Mouse (Mus musculus) CH12.LX (cell line): ENCODE results near the gene 1700122O11Rik. TPM values are rescaled to one million over a fixed set of nuclear protein-coding genes. Genes with fewer than 3 reads are reported as not detected.

ENCODE experiments used
- DNase-seq: peaks from one replicate; pipeline ENCODE4 v3.0.0-alpha.2; 2013; ENCODE audit errors: extremely low read depth
- H3K27ac ChIP-seq: 2 replicates; pipeline ENCODE4 v1.5.1; 2012; ENCODE audit warnings: low read depth, mild to moderate bottlenecking, control low read depth, moderate library complexity; ENCODE audit not compliant: insufficient read depth
- H3K27me3 ChIP-seq: replicated peaks from 2 replicates; pipeline ENCODE3; 2012; ENCODE audit warnings: inconsistent platforms
- H3K36me3 ChIP-seq, 2 experiments: replicated peaks in 1 of 2; 2 replicates each; pipeline versions ENCODE3 to v1.6.1; 2012; ENCODE audit warnings: inconsistent platforms in 1 of 2, low read length in 1 of 2, mild to moderate bottlenecking in 1 of 2, mixed read lengths in 1 of 2, moderate library complexity in 1 of 2; ENCODE audit not compliant: control insufficient read depth in 1 of 2, insufficient read depth in 1 of 2
- H3K4me1 ChIP-seq, 2 experiments: 2 replicates each; pipeline ENCODE4 v1.6.1; 2012; ENCODE audit warnings: inconsistent platforms in 1 of 2, moderate library complexity in 1 of 2; ENCODE audit not compliant: insufficient read depth in 2 of 2, control insufficient read depth in 1 of 2
- H3K4me2 ChIP-seq: 2 replicates; pipeline ENCODE4 v1.6.1; 2012; ENCODE audit warnings: low read depth, mild to moderate bottlenecking, control low read depth; ENCODE audit not compliant: poor library complexity, insufficient read depth, severe bottlenecking
- H3K4me3 ChIP-seq, 3 experiments: fragments of 150-350 bp in 1 of 3; sonication (generic) in 1 of 3; replicated peaks in 1 of 3; 2 replicates each; pipeline versions ENCODE3 to v1.5.1; 2011 to 2012; ENCODE audit warnings: low read depth in 2 of 3, low read length in 2 of 3, mild to moderate bottlenecking in 2 of 3, moderate library complexity in 2 of 3, control low read depth in 1 of 3, improper control_type of control experiment in 1 of 3, inconsistent platforms in 1 of 3, mixed read lengths in 1 of 3; ENCODE audit not compliant: poor library complexity in 1 of 3
- H3K79me2 ChIP-seq: replicated peaks from 2 replicates; pipeline ENCODE4 v1.6.1; 2012; ENCODE audit warnings: mild to moderate bottlenecking, moderate library complexity; ENCODE audit not compliant: control insufficient read depth, poor library complexity, insufficient read depth, severe bottlenecking; ENCODE audit errors: extremely low read depth
- H3K9ac ChIP-seq: 2 replicates; pipeline ENCODE4 v1.6.1; 2012; ENCODE audit warnings: low read depth, mild to moderate bottlenecking, control low read depth, moderate library complexity; ENCODE audit not compliant: insufficient read depth
- H3K9me3 ChIP-seq: replicated peaks from 2 replicates; pipeline ENCODE3; 2012; ENCODE audit warnings: low read length, inconsistent platforms, mixed read lengths
- CHD1 ChIP-seq: IDR thresholded peaks from 2 replicates; pipeline ENCODE4 v1.6.1; 2012; ENCODE audit warnings: low read depth, low read length, improper control_type of control experiment, inconsistent platforms
- CHD2 ChIP-seq: IDR thresholded peaks from 2 replicates; pipeline ENCODE4 v1.6.1; 2011; ENCODE audit warnings: low read length, improper control_type of control experiment
- CTCF ChIP-seq, 2 experiments: IDR thresholded peaks in 1 of 2; conservative IDR thresholded peaks in 1 of 2; 2 replicates each; pipeline ENCODE4 v1.5.1; 2011 to 2012; ENCODE audit warnings: low read depth in 2 of 2, low read length in 2 of 2, improper control_type of control experiment in 1 of 2, inconsistent platforms in 1 of 2, mild to moderate bottlenecking in 1 of 2, moderate library complexity in 1 of 2
- E2F4 ChIP-seq: IDR thresholded peaks from 2 replicates; pipeline ENCODE4 v1.6.1; 2011; ENCODE audit warnings: low read depth, low read length, improper control_type of control experiment; ENCODE audit not compliant: insufficient replicate concordance
- ELF1 ChIP-seq: IDR thresholded peaks from 2 replicates; pipeline ENCODE4 v1.6.1; 2014; ENCODE audit warnings: low read depth, mild to moderate bottlenecking, inconsistent platforms, low read length, improper control_type of control experiment
- ETS1 ChIP-seq: conservative IDR thresholded peaks from 2 replicates; pipeline ENCODE4 v1.6.1; 2012; ENCODE audit warnings: low read depth, mild to moderate bottlenecking, inconsistent platforms, low read length, improper control_type of control experiment, moderate library complexity
- IRF4 ChIP-seq: IDR thresholded peaks from 2 replicates; pipeline ENCODE4 v1.6.1; 2014; ENCODE audit warnings: low read depth, mild to moderate bottlenecking, inconsistent platforms, low read length, improper control_type of control experiment
- JUND ChIP-seq: conservative IDR thresholded peaks from 2 replicates; pipeline ENCODE4 v1.6.1; 2011; ENCODE audit warnings: low read depth, low read length, improper control_type of control experiment
- KAT2A ChIP-seq: IDR thresholded peaks from 2 replicates; pipeline ENCODE4 v1.6.1; 2012; ENCODE audit warnings: low read length, improper control_type of control experiment, inconsistent platforms; ENCODE audit not compliant: insufficient replicate concordance
- MAZ ChIP-seq: IDR thresholded peaks from 2 replicates; pipeline ENCODE4 v1.6.1; 2012; ENCODE audit warnings: low read depth, mild to moderate bottlenecking, inconsistent platforms, low read length, improper control_type of control experiment, moderate library complexity
- MYC ChIP-seq: IDR thresholded peaks from 2 replicates; pipeline ENCODE4 v1.6.1; 2011; ENCODE audit warnings: low read depth, mild to moderate bottlenecking, improper control_type of control experiment, low read length
- NRF1 ChIP-seq: IDR thresholded peaks from 2 replicates; pipeline ENCODE4 v1.6.1; 2014; ENCODE audit warnings: low read depth, mild to moderate bottlenecking, inconsistent platforms, low read length, improper control_type of control experiment, moderate library complexity
- PAX5 ChIP-seq: IDR thresholded peaks from 2 replicates; pipeline ENCODE4 v1.6.1; 2012; ENCODE audit warnings: low read length, inconsistent platforms, mixed read lengths
- POLR2A ChIP-seq: IDR thresholded peaks from 2 replicates; pipeline ENCODE4 v1.6.1; 2011; ENCODE audit warnings: low read depth, mild to moderate bottlenecking, improper control_type of control experiment, low read length
- POLR2AphosphoS2 ChIP-seq: IDR thresholded peaks from 2 replicates; pipeline ENCODE4 v1.6.1; 2011; ENCODE audit warnings: low read depth, low read length, improper control_type of control experiment
- RAD21 ChIP-seq: IDR thresholded peaks from 2 replicates; pipeline ENCODE4 v1.6.1; 2011; ENCODE audit warnings: low read depth, mild to moderate bottlenecking, low read length, improper control_type of control experiment, moderate library complexity
- RCOR1 ChIP-seq: conservative IDR thresholded peaks from 2 replicates; pipeline ENCODE4 v1.6.1; 2012; ENCODE audit warnings: low read depth, mild to moderate bottlenecking, inconsistent platforms, low read length, improper control_type of control experiment
- SIN3A ChIP-seq: IDR thresholded peaks from 2 replicates; pipeline ENCODE4 v1.6.1; 2012; ENCODE audit warnings: low read length, improper control_type of control experiment, inconsistent platforms
- TBP ChIP-seq: conservative IDR thresholded peaks from 2 replicates; pipeline ENCODE4 v1.6.1; 2011; ENCODE audit warnings: low read depth, low read length, improper control_type of control experiment
- TCF12 ChIP-seq: IDR thresholded peaks from 2 replicates; pipeline ENCODE4 v1.6.1; 2014; ENCODE audit warnings: low read depth, mild to moderate bottlenecking, inconsistent platforms, low read length, improper control_type of control experiment
- USF2 ChIP-seq: conservative IDR thresholded peaks from 2 replicates; pipeline ENCODE4 v1.6.1; 2011; ENCODE audit warnings: low read depth, low read length, improper control_type of control experiment
- ZKSCAN1 ChIP-seq: IDR thresholded peaks from 2 replicates; pipeline ENCODE4 v1.6.1; 2012; ENCODE audit warnings: low read depth, inconsistent platforms, low read length, improper control_type of control experiment, borderline replicate concordance
- dilution Hi-C: fragments of 300-500 bp; cut with MboI; formaldehyde crosslinking; loops from 2 replicates; pipeline ENCODE4 v1.14.3; 2020; ENCODE audit warnings: low sequenced_read_pairs; ENCODE audit not compliant: extremely low pct_unique_long_range_greater_than_20kb, extremely low pct_ligation_motif_present
- in situ Hi-C: fragments of 300-500 bp; cut with MboI; formaldehyde crosslinking; loops from 3 replicates; pipeline ENCODE4 v1.14.3; 2019; ENCODE audit warnings: low sequenced_read_pairs, low pct_ligation_motif_present, low pct_unique_long_range_greater_than_20kb, mixed read lengths
- polyA plus RNA-seq: library from polyadenylated mRNA; unstranded; fragments of >175 nt; gene quantifications from 2 replicates; pipeline ENCODE4 v1.2.1, GENCODE M21; 2012; ENCODE audit warnings: low read depth; ENCODE audit not compliant: insufficient read length
- total RNA-seq, 2 experiments: library from RNA; depleted of rRNA; stranded (reverse); fragments of 300-350 nt in 1 of 2; fragments of >200 nt in 1 of 2; gene quantifications; 2 replicates each; pipeline ENCODE4 v1.2.3; 2012 to 2014

1700122O11Rik gene
- total and polyA plus RNA-seq, 3 experiments = not detected

GRCm38 (mm10) chr17:48067729-48068128, 29.6 kb upstream of the 1700122O11Rik start:
- DNase-seq = no peak
- peaks cover 2 to 12% of the 10 kb centered on the region in 2 experiments; a peak in 2 of 4 replicates for H3K4me1 ChIP-seq
- H3K4me2 ChIP-seq = no peak overlapping the region
- no peaks in the 10 kb centered on the region for H3K36me3 ChIP-seq
- no peak overlapping the region for H3K4me3 ChIP-seq
- H3K9me3 ChIP-seq = peaks cover 12% of the 10 kb centered on the region
- no peak for TF ChIP-seq NRF1
- TF ChIP-seq ETS1 = no peak
- no peak for TF ChIP-seq CHD2
- TF ChIP-seq E2F4 = no peak
- TF ChIP-seq PAX5 = no peak
- TF ChIP-seq MYC = no peak
- TF ChIP-seq RAD21 = no peak
- no peak for TF ChIP-seq CTCF (conservative IDR thresholded peaks at IDR 0.05 in 1 of 2, IDR thresholded peaks at IDR 0.05 in 1 of 2; ENCODE audit: low read depth in 2 of 2, low read length in 2 of 2)
- no peak for TF ChIP-seq POLR2AphosphoS2
- H3K9ac ChIP-seq = no peak overlapping the region
- in situ Hi-C loops (no loop called here), dilution Hi-C loops (no loop called here)
- no peaks in the 10 kb centered on the region for H3K79me2 ChIP-seq
- no peak overlapping the region for H3K27ac ChIP-seq
- H3K27me3 ChIP-seq = peaks cover 2% of the 10 kb centered on the region

- no peaks in the 10 kb centered on the region for H3K79me2 ChIP-seq
- H3K27ac ChIP-seq = no peak overlapping the region
- no peak overlapping the region for H3K4me2 ChIP-seq
- peaks cover 12% of the 10 kb centered on the region for H3K9me3 ChIP-seq
- H3K4me1 ChIP-seq = peaks cover 2 to 12% of the 10 kb centered on the region in 2 experiments; a peak in 2 of 4 replicates
- no peak overlapping the region for H3K9ac ChIP-seq
- H3K4me3 ChIP-seq = no peak overlapping the region
- in situ Hi-C loops (no loop called here), dilution Hi-C loops (no loop called here)
- TF ChIP-seq RCOR1 (no peak), ETS1 (no peak), TCF12 (no peak), USF2 (no peak), PAX5 (no peak), ZKSCAN1 (no peak), IRF4 (no peak), POLR2A (no peak), TBP (no peak), KAT2A (no peak), SIN3A (no peak), JUND (no peak), NRF1 (no peak), RAD21 (no peak), ELF1 (no peak), MAZ (no peak), MYC (no peak), CHD1 (no peak), CTCF (conservative IDR thresholded peaks at IDR 0.05 in 1 of 2, IDR thresholded peaks at IDR 0.05 in 1 of 2; ENCODE audit: low read depth in 2 of 2, low read length in 2 of 2) (no peak)
- H3K27me3 ChIP-seq = peaks cover 2% of the 10 kb centered on the region
- no peak for DNase-seq
- no peaks in the 10 kb centered on the region for H3K36me3 ChIP-seq
Measured at GRCm38 (mm10) chr17:48067083-48067614, 29.1 kb upstream of the 1700122O11Rik start.
